Mouse (Mus musculus) 416B (cell line): Measurements from ENCODE around the gene Gpc6.

Experiments used
- DNase-seq: peaks from one replicate; pipeline ENCODE4 v3.0.0; 2011; ENCODE audit warnings: low read depth

Gpc6 gene

GRCm38 (mm10) chr14:117473378-117473777 lies 548.3 kb downstream of the Gpc6 start:
- no peak for DNase-seq

- DNase-seq: no peak
Observed at GRCm38 (mm10) chr14:117478879-117479278, 553.8 kb downstream of the Gpc6 start.

- no peak for DNase-seq
Observed at GRCm38 (mm10) chr14:117487161-117487754, 562.1 kb downstream of the Gpc6 start.

GRCm38 (mm10) chr14:117490469-117490868 lies 565.4 kb downstream of the Gpc6 start:
- no peak for DNase-seq

GRCm38 (mm10) chr14:117495118-117495517 lies 570.0 kb downstream of the Gpc6 start:
- DNase-seq: no peak

GRCm38 (mm10) chr14:117498785-117499184 lies 573.7 kb downstream of the Gpc6 start:
- DNase-seq: no peak

- no peak for DNase-seq
Observed at GRCm38 (mm10) chr14:117499354-117499753, 574.2 kb downstream of the Gpc6 start.

GRCm38 (mm10) chr14:117514829-117515228 lies 589.7 kb downstream of the Gpc6 start:
- no peak for DNase-seq

GRCm38 (mm10) chr14:117519574-117519973 lies 594.5 kb downstream of the Gpc6 start:
- DNase-seq: no peak

- no peak for DNase-seq
Observed at GRCm38 (mm10) chr14:117520706-117521105, 595.6 kb downstream of the Gpc6 start.

- DNase-seq: no peak
Observed at GRCm38 (mm10) chr14:117525133-117525532, 600.0 kb downstream of the Gpc6 start.

GRCm38 (mm10) chr14:117527053-117527452 lies 601.9 kb downstream of the Gpc6 start:
- peak; percentile 37 for DNase-seq

GRCm38 (mm10) chr14:117529439-117529838 lies 604.3 kb downstream of the Gpc6 start:
- DNase-seq: no peak

GRCm38 (mm10) chr14:117552776-117553175 lies 627.7 kb downstream of the Gpc6 start:
- DNase-seq: no peak

- no peak for DNase-seq
Observed at GRCm38 (mm10) chr14:117556715-117557320, 631.7 kb downstream of the Gpc6 start.

GRCm38 (mm10) chr14:117562146-117562545 lies 637.0 kb downstream of the Gpc6 start:
- DNase-seq: no peak

- no peak for DNase-seq
Observed at GRCm38 (mm10) chr14:117569278-117569677, 644.2 kb downstream of the Gpc6 start.

- DNase-seq: no peak
Observed at GRCm38 (mm10) chr14:117572213-117572612, 647.1 kb downstream of the Gpc6 start.

- no peak for DNase-seq
Observed at GRCm38 (mm10) chr14:117574216-117574615, 649.1 kb downstream of the Gpc6 start.

- no peak for DNase-seq
Observed at GRCm38 (mm10) chr14:117581740-117582139, 656.6 kb downstream of the Gpc6 start.

- DNase-seq: no peak
Observed at GRCm38 (mm10) chr14:117599758-117600157, 674.6 kb downstream of the Gpc6 start.

GRCm38 (mm10) chr14:117603837-117604236 lies 678.7 kb downstream of the Gpc6 start:
- no peak for DNase-seq

- DNase-seq: no peak
Observed at GRCm38 (mm10) chr14:117605750-117606149, 680.6 kb downstream of the Gpc6 start.

GRCm38 (mm10) chr14:117611113-117611512 lies 686.0 kb downstream of the Gpc6 start:
- DNase-seq: no peak
